12 mouse cellular contexts compared by ENCODE assay signal in the genomic region with DNA sequence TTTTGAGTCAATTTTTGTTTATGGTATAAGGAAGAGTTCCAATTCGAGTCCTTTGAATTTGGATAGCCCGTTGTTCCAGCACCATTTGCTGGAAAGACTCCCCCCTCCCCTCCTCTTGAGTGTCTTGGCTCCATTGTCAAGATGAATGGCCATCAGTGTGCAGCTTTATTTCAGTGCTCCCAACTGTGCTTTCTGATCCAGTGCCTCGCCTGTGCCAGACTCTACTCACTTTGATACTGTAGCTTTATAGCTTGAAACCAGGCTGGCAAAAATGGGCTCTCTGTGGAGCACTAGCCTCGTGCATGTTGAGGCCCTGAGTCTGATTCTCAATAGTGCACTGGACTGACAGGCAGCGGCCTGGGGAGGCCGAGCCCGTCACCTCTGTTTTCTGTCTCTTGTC. TPM values are rescaled to one million over a fixed set of nuclear protein-coding genes. Genes with fewer than 3 reads are reported as not detected.
DNase-seq lines count a peak whose midpoint lies in the region; ATAC-seq and TF ChIP-seq lines count a peak whose summit lies in the region.
"Had no signal": no experiment of that assay in that cellular context is flagged by ENCODE, and none has a peak within 500 bp of the region (broad histone marks: within the 10 kb centered on the region; RNA-seq: fewer than 3 reads in every experiment).

No protein-coding gene starts in this region.

- no peak overlapping the region for H3K4me2 ChIP-seq in kidney, postnatal 0 days (ENCODE audit: low read length)
- H3K4me2 ChIP-seq in hindbrain, embryonic 14.5 days (replicated peaks), result no peak overlapping the region

- DNase-seq in kidney, postnatal 0 days (ENCODE audit: low spot score), result no peak
- DNase-seq in kidney, adult 8-10 months, result no peak
- no peak for DNase-seq in MEL (ENCODE audit: low read depth, low spot score)
- DNase-seq in brain, adult 2 months (ENCODE audit: low read depth, low spot score), result peak; percentile 58
- peak; percentile 52 for DNase-seq in hindbrain, embryonic 14.5 days (ENCODE audit: low spot score)
- no peak for DNase-seq in urinary bladder, postnatal 36 days (ENCODE audit: low spot score in 2 of 2)
- DNase-seq in urinary bladder, postnatal 10 days (ENCODE audit: low spot score), result no peak
- DNase-seq: adrenal gland, adult 8-10 months; cerebellum, postnatal 36 days; heart, postnatal 14 days; lung, postnatal 14 days had no signal

- peak overlapping the region; percentile 0; the same call in 1 of the 2 replicates for H3K27ac ChIP-seq in kidney, postnatal 0 days
- H3K27ac ChIP-seq in MEL (ENCODE audit: control insufficient read depth, low read depth, low read length), result no peak overlapping the region
- peak overlapping the region; percentile 70 for H3K27ac ChIP-seq in hindbrain, embryonic 14.5 days

- no peaks in the 10 kb centered on the region; the same call in 1 of the 2 replicates for H3K36me3 ChIP-seq in kidney, postnatal 0 days (ENCODE audit: insufficient read depth, low read length)
- no peaks in the 10 kb centered on the region for H3K36me3 ChIP-seq in MEL (ENCODE audit: control insufficient read depth in 1 of 2, insufficient read depth in 2 of 2, low read length in 2 of 2)
- H3K36me3 ChIP-seq in hindbrain, embryonic 14.5 days (replicated peaks; ENCODE audit: control insufficient read depth, insufficient read depth), result peaks cover 4% of the 10 kb centered on the region; the same call in 1 of the 2 replicates

- peaks cover 12% of the 10 kb centered on the region for H3K4me1 ChIP-seq in kidney, postnatal 0 days (replicated peaks; ENCODE audit: insufficient read depth, low read length)
- H3K4me1 ChIP-seq in MEL (ENCODE audit: control insufficient read depth in 1 of 2, insufficient read depth in 2 of 2, low read length in 2 of 2), result peaks cover 0 to 2% of the 10 kb centered on the region in 2 experiments; a peak in 1 of 4 replicates
- peaks cover 27% of the 10 kb centered on the region for H3K4me1 ChIP-seq in hindbrain, embryonic 14.5 days (replicated peaks; ENCODE audit: control insufficient read depth, insufficient read depth, low read length)

- H3K9me3 ChIP-seq in kidney, postnatal 0 days (replicated peaks; ENCODE audit: low read length), result no peaks in the 10 kb centered on the region
- H3K9me3 ChIP-seq in MEL (replicated peaks; ENCODE audit: insufficient read depth, low read length), result no peaks in the 10 kb centered on the region
- no peaks in the 10 kb centered on the region for H3K9me3 ChIP-seq in hindbrain, embryonic 14.5 days (ENCODE audit: control insufficient read depth, low read length)
- H3K9me3 ChIP-seq: G1E had no signal

- ATAC-seq in kidney, postnatal 0 days (replicated peaks; ENCODE audit: low FRiP score, low read depth), result no peak
- no peak for ATAC-seq in hindbrain, embryonic 14.5 days (ENCODE audit: low FRiP score)

- peaks cover 2% of the 10 kb centered on the region; the same call in 1 of the 2 replicates for H3K79me2 ChIP-seq in MEL (ENCODE audit: control insufficient read depth, insufficient read depth, low read length, poor library complexity)

- no peak overlapping the region for H3K4me3 ChIP-seq in kidney, postnatal 0 days (replicated peaks; ENCODE audit: low read depth, low read length)
- H3K4me3 ChIP-seq in MEL (ENCODE audit: control insufficient read depth in 1 of 2, insufficient read depth in 1 of 2, low read depth in 2 of 2, low read length in 2 of 2), result no peak overlapping the region
- H3K4me3 ChIP-seq in hindbrain, embryonic 14.5 days (replicated peaks; ENCODE audit: low read length), result no peak overlapping the region

- no peaks in the 10 kb centered on the region for H3K27me3 ChIP-seq in kidney, postnatal 0 days (ENCODE audit: insufficient read depth, low read length)
- H3K27me3 ChIP-seq in MEL (ENCODE audit: control insufficient read depth in 1 of 2, insufficient read depth in 2 of 2, low read length in 2 of 2), result no peaks in the 10 kb centered on the region
- H3K27me3 ChIP-seq in hindbrain, embryonic 14.5 days (ENCODE audit: control insufficient read depth, insufficient read depth, low read length), result no peaks in the 10 kb centered on the region

- no peak overlapping the region for H3K9ac ChIP-seq in kidney, postnatal 0 days (ENCODE audit: low read depth, low read length)
- H3K9ac ChIP-seq in MEL (ENCODE audit: control insufficient read depth, low read depth, low read length, poor library complexity, severe bottlenecking), result no peak overlapping the region
- H3K9ac ChIP-seq in hindbrain, embryonic 14.5 days, result no peak overlapping the region

- no peak for TF ChIP-seq POLR2A in MEL (IDR thresholded peaks at IDR 0.05; ENCODE audit: control insufficient read depth in 1 of 2, insufficient read depth in 1 of 2, low read depth in 1 of 2, low read length in 2 of 2, poor library complexity in 1 of 2)

- no peak for TF ChIP-seq EP300 in MEL (IDR thresholded peaks at IDR 0.05; ENCODE audit: low read depth in 1 of 2, low read length in 2 of 2)

- no peak for TF ChIP-seq CTCF in kidney, postnatal 0 days (IDR thresholded peaks at IDR 0.05; ENCODE audit: low read depth)
- TF ChIP-seq CTCF in MEL (IDR thresholded peaks at IDR 0.05 in 2 of 3, conservative IDR thresholded peaks at IDR 0.05 in 1 of 3; ENCODE audit: control insufficient read depth in 1 of 3, insufficient read depth in 1 of 3, low read depth in 2 of 3, low read length in 3 of 3, poor library complexity in 1 of 3, severe bottlenecking in 1 of 3), result no peak

- TF ChIP-seq RAD21 in MEL (IDR thresholded peaks at IDR 0.05; ENCODE audit: low read depth, low read length), result no peak

- 36% methylated on average over 7 of the region's 7 CpGs for WGBS in kidney, postnatal 0 days
- WGBS in hindbrain, embryonic 14.5 days, result 25% methylated on average over 7 of the region's 7 CpGs

TF ChIP-seq in MEL, 35 proteins besides CTCF, POLR2A, EP300 and RAD21:
- no peak for TF ChIP-seq ZKSCAN1 (IDR thresholded peaks at IDR 0.05; ENCODE audit: low read depth, low read length)
- peak; percentile 30; the same call in 1 of the 2 replicates for TF ChIP-seq MXI1 (IDR thresholded peaks at IDR 0.05; ENCODE audit: low read depth, low read length)
- TF ChIP-seq TCF12 (IDR thresholded peaks at IDR 0.05; ENCODE audit: low read depth, low read length), result no peak
TF ChIP-seq in MEL: peak in this region for 1.

RNA-seq across cellular contexts. Expression of a gene that starts 50.4 kb away (rescaled TPM):
- polyA plus RNA-seq in kidney, postnatal 0 days (2015; fragmentation: Nextera tagmentation; extraction: Ambion mirVana), result 30.6 and 33.0 TPM in 2 replicates
- total RNA-seq in MEL (2012; rRNA removed), result 11.4 and 13.7 TPM in 2 replicates
- polyA plus RNA-seq in MEL (2012; ENCODE audit: insufficient read depth in 1 of 2, insufficient read length in 2 of 2, low read depth in 1 of 2, low replicate concordance in 2 of 2, missing spikeins in 1 of 2), result 10 to 100 TPM in 1 of 2 experiments, not detected in 1; 42.5 TPM
- polyA plus RNA-seq in hindbrain, embryonic 14.5 days (2014; fragmentation: Nextera tagmentation; extraction: Ambion mirVana), result 23.0 and 24.1 TPM in 2 replicates

RNA-seq across cellular contexts. Expression of a gene that starts 51.6 kb away (rescaled TPM):
- 100.0 and 111 TPM in 2 replicates for polyA plus RNA-seq in kidney, postnatal 0 days (2015; fragmentation: Nextera tagmentation; extraction: Ambion mirVana)
- total RNA-seq in MEL (2012; rRNA removed), result 140 TPM in 2 replicates
- 100 to 1,000 TPM; 193 to 530 TPM for polyA plus RNA-seq in MEL (2012; ENCODE audit: insufficient read depth in 1 of 2, insufficient read length in 2 of 2, low read depth in 1 of 2, low replicate concordance in 2 of 2, missing spikeins in 1 of 2)
- polyA plus RNA-seq in hindbrain, embryonic 14.5 days (2014; fragmentation: Nextera tagmentation; extraction: Ambion mirVana), result 327 and 382 TPM in 2 replicates

RNA-seq across cellular contexts. Expression of a gene that starts 54.4 kb away (rescaled TPM):
- polyA plus RNA-seq in kidney, postnatal 0 days (2015; fragmentation: Nextera tagmentation; extraction: Ambion mirVana), result 27.8 and 30.5 TPM in 2 replicates
- 19.1 and 21.2 TPM in 2 replicates for total RNA-seq in MEL (2012; rRNA removed)
- 10 to 100 TPM in 1 of 2 experiments, not detected in 1; 57.2 TPM for polyA plus RNA-seq in MEL (2012; ENCODE audit: insufficient read depth in 1 of 2, insufficient read length in 2 of 2, low read depth in 1 of 2, low replicate concordance in 2 of 2, missing spikeins in 1 of 2)
- polyA plus RNA-seq in hindbrain, embryonic 14.5 days (2014; fragmentation: Nextera tagmentation; extraction: Ambion mirVana), result 37.5 and 39.4 TPM in 2 replicates

Comparison
In these comparisons a context has a peak if more than half of its experiments do, and no peak if none do; other contexts are left out.
1. DNase-seq: peak in brain, adult 2 months (single experiment) and hindbrain, embryonic 14.5 days (single experiment); none in kidney, postnatal 0 days (single experiment), kidney, adult 8-10 months (0 of 2), MEL (single experiment), urinary bladder, postnatal 36 days (0 of 2) and urinary bladder, postnatal 10 days (single experiment).